Mouse (Mus musculus): Measurements from ENCODE around the gene Olfr70. TPM values are rescaled to one million over a fixed set of nuclear protein-coding genes. Genes with fewer than 3 reads are reported as not detected.

Gene Olfr70
- polyA plus RNA-seq, 1 experiment from 2014 or later, result not detected

DNA sequence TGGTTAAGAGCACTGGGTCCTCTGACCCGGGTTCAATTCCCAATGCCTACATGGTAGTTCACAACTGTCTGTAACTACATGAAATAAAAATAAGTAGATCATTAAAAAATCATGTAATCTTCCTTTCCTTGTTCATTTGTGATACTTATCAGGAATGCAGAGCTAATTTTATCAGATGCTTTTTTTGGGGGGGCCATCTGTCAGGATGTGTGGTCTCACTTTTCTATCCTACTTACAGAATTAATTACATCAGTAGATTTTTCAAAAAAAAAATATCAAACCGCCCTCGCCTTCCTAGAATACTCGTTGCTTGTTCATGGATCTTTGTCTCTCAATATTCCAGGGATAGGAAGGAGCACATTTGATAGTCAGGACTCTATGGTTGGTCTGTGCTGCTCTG lies 21.6 kb upstream of the Olfr70 start:
- WGBS (ENCODE audit: insufficient replicate concordance), result 69% methylated on average over 4 of the region's 4 CpGs
- H3K4me1 ChIP-seq (ENCODE audit: control insufficient read depth, low read depth, low read length), result no peaks in the 10 kb centered on the region

DNA sequence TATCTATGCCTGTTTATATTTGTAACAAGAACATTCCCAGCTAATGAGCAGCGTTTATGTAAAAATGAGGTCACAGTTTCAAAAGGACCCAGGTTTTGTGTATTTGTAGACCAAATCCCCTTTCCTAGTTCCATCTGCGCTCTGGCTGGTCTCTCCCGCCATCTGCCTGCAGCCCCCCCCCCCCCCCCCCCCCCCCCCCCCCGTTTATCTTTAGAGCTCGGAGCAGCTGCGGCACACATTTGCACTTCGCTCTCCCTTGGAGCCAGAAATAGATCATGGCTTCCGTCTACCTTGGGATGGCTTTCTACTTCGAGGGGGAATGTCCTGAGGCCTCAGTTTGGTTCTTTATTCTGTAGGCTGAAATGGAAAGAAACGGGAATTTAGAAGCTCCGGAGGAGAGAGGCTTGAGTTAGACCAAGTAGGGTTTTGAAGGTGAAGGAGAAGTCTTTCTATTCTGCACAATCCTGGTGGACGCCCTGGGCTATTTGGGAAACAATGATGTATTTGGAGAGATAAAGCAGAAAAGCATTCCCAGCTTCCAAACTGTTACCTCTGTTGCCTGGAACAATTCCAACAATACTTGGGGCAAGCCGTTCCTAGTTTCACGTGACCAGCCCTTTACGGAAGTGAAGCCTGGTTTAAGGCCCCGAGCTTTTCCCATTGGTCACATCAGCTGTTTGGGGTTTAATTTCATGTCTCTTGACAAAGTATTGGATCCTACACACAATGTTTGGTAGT lies 20.1 kb upstream of the Olfr70 start:
- no peak for ATAC-seq (ENCODE audit: low read depth)
- H3K4me1 ChIP-seq (ENCODE audit: control insufficient read depth, low read depth, low read length), result no peaks in the 10 kb centered on the region
- H3K4me2 ChIP-seq (ENCODE audit: low read depth, low read length), result no peak overlapping the region
- H3K27ac ChIP-seq (ENCODE audit: low read length), result no peak overlapping the region
- no peaks in the 10 kb centered on the region for H3K9me3 ChIP-seq (replicated peaks; ENCODE audit: control insufficient read depth, low read length)
- no peaks in the 10 kb centered on the region for H3K27me3 ChIP-seq (ENCODE audit: control insufficient read depth, insufficient read depth, low read depth, low read length)
- 51% methylated on average over 15 of the region's 16 CpGs for WGBS (ENCODE audit: insufficient replicate concordance)
- H3K36me3 ChIP-seq (ENCODE audit: control insufficient read depth, insufficient read depth), result no peaks in the 10 kb centered on the region
- H3K9ac ChIP-seq (ENCODE audit: low read depth, low read length), result no peak overlapping the region
- no peak overlapping the region for H3K4me3 ChIP-seq (ENCODE audit: low read depth, low read length)

More for the DNA sequence above, 21.6 kb upstream of the Olfr70 start:
- Histone ChIP-seq H3K4me2 (ENCODE audit: low read depth, low read length) (no peak overlapping the region), H3K9me3 (replicated peaks; ENCODE audit: control insufficient read depth, low read length) (no peaks in the 10 kb centered on the region), H3K4me3 (ENCODE audit: low read depth, low read length) (no peak overlapping the region), H3K27me3 (ENCODE audit: control insufficient read depth, insufficient read depth, low read depth, low read length) (no peaks in the 10 kb centered on the region), H3K9ac (ENCODE audit: low read depth, low read length) (no peak overlapping the region), H3K27ac (ENCODE audit: low read length) (no peak overlapping the region), H3K36me3 (ENCODE audit: control insufficient read depth, insufficient read depth) (no peaks in the 10 kb centered on the region)
- ATAC-seq (ENCODE audit: low read depth), result no peak

DNA sequence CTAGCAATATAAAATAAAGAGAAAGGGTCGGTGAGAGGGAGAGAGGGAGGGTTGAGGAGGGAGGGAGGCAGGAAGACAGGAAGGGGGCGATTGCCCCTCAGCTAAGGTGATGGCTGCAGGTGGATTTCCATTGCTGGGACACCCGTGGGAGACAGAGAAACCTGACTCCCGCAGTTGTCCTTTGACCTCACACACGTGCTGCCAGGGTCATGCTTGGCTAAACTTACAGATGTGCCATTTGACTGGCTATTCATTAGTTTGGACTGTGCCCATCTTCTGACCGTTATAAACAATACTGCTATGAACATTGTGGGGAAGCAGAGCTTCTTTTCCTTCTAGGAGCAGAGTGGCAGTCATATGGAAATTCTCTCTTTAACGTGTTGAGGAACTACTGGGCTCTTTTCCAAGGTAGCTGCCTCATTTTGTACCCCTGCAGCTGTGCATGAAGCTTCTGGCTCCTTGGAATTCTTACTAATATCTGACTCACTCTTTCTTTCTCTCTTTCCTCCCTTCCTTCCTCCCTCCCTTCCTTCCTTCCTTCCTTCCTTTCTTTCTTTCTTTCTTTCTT lies 13.1 kb upstream of the Olfr70 start:
- no peak for ATAC-seq (ENCODE audit: low read depth)
- no peak overlapping the region for H3K9ac ChIP-seq (ENCODE audit: low read depth, low read length)
- no peaks in the 10 kb centered on the region for H3K9me3 ChIP-seq (replicated peaks; ENCODE audit: control insufficient read depth, low read length)
- no peak overlapping the region for H3K4me3 ChIP-seq (ENCODE audit: low read depth, low read length)
- H3K4me2 ChIP-seq (ENCODE audit: low read depth, low read length), result no peak overlapping the region
- 38% methylated on average over 7 of the region's 7 CpGs for WGBS (ENCODE audit: insufficient replicate concordance)
- no peaks in the 10 kb centered on the region for H3K36me3 ChIP-seq (ENCODE audit: control insufficient read depth, insufficient read depth)
- peaks cover 4% of the 10 kb centered on the region; the same call in 1 of the 2 replicates for H3K27me3 ChIP-seq (ENCODE audit: control insufficient read depth, insufficient read depth, low read depth, low read length)
- no peak overlapping the region for H3K27ac ChIP-seq (ENCODE audit: low read length)
- no peaks in the 10 kb centered on the region for H3K4me1 ChIP-seq (ENCODE audit: control insufficient read depth, low read depth, low read length)

DNA sequence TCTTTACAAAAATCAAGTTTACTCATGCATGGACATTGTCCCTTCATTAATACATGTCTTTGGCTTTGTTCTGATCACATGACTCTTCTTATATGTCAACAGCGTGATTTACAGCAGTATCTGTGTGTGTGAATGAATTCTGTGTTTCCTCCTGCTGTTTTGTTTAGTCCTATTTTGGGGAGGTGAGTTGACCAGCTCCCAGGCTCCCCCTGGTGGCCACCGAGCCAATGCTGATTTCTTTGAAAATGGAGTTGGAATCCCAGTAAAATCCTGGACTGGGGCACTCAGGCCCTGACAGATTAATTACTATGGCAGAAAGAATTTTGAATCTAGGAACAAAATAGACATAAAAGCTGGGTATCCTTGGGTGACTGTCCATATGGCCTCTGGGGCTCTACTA lies 11.2 kb upstream of the Olfr70 start:
- Histone ChIP-seq H3K4me1 (ENCODE audit: control insufficient read depth, low read depth, low read length) (no peaks in the 10 kb centered on the region), H3K27ac (ENCODE audit: low read length) (no peak overlapping the region), H3K9ac (ENCODE audit: low read depth, low read length) (no peak overlapping the region), H3K36me3 (ENCODE audit: control insufficient read depth, insufficient read depth) (no peaks in the 10 kb centered on the region), H3K4me2 (ENCODE audit: low read depth, low read length) (no peak overlapping the region), H3K9me3 (replicated peaks; ENCODE audit: control insufficient read depth, low read length) (no peaks in the 10 kb centered on the region), H3K4me3 (ENCODE audit: low read depth, low read length) (no peak overlapping the region), H3K27me3 (ENCODE audit: control insufficient read depth, insufficient read depth, low read depth, low read length) (peaks cover 4% of the 10 kb centered on the region; the same call in 1 of the 2 replicates)
- no peak for ATAC-seq (ENCODE audit: low read depth)
- whole genome bisulfite sequencing (ENCODE audit: insufficient replicate concordance), result 2% methylated on average over 2 of the region's 2 CpGs

DNA sequence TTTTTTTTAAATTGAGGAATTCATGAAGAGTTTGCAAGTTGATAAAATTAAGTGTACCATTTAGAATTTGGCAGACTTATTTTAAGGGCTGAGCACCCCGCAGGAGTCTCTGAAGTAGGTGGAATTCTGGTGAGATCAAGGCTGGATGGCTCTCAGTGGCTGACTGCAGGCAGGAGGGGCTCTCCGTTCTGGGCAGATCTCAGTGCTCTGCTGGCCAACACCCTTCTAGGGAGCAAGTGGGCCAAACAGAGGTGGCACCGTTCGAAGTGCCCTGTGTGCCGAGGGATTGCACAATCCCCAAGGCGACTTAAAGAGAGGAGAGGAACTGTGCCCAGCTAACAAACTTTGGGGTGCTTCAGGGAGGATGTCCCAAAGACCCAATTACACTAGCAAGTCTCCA lies 9.3 kb upstream of the Olfr70 start, which contains the start of gene Olfr71:
Olfr71 (minus strand) TSS at position 387 of the 400 bp plus-strand sequence.
- no peak within 1 kb of the TSS for H3K4me3 ChIP-seq (ENCODE audit: low read depth, low read length)
- H3K4me1 ChIP-seq (ENCODE audit: control insufficient read depth, low read depth, low read length), result no peaks in the 10 kb centered on the region
- H3K9ac ChIP-seq (ENCODE audit: low read depth, low read length), result no peak within 1 kb of the TSS
- no peak within 1 kb of the TSS for H3K4me2 ChIP-seq (ENCODE audit: low read depth, low read length)
- no peak for ATAC-seq (ENCODE audit: low read depth)
- no peak within 1 kb of the TSS for H3K27ac ChIP-seq (ENCODE audit: low read length)
- 50% methylated on average over 6 of the region's 6 CpGs for WGBS (ENCODE audit: insufficient replicate concordance)
- H3K27me3 ChIP-seq (ENCODE audit: control insufficient read depth, insufficient read depth, low read depth, low read length), result 0 out of 2 replicates have a peak, but pooled peaks cover 4% of the 10 kb centered on the region
- no peaks in the 10 kb centered on the region for H3K36me3 ChIP-seq (ENCODE audit: control insufficient read depth, insufficient read depth)
- no peaks in the 10 kb centered on the region for H3K9me3 ChIP-seq (replicated peaks; ENCODE audit: control insufficient read depth, low read length)

DNA sequence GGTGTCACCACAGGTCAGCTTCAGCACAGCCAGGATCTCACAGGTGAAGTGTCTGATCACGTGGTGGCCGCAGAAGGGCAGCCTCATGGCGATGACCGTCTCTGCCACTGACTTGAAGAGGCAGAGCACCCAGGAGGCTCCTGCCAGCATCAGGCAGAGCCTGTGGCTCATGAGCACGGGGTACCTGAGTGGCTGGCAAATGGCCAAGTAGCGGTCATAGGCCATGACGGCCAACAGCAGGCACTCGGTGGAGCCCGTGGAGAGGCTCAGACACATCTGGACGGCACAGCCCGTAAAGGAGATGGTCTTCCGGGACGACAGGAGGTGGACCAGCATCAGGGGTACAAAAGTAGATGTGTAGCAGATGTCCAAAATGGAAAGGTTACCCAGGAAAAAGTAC lies 5.4 kb upstream of the Olfr70 start:
- H3K9ac ChIP-seq (ENCODE audit: low read depth, low read length), result no peak overlapping the region
- no peaks in the 10 kb centered on the region for H3K36me3 ChIP-seq (ENCODE audit: control insufficient read depth, insufficient read depth)
- H3K27me3 ChIP-seq (ENCODE audit: control insufficient read depth, insufficient read depth, low read depth, low read length), result 0 out of 2 replicates have a peak, but pooled peaks cover 2% of the 10 kb centered on the region
- no peak overlapping the region for H3K27ac ChIP-seq (ENCODE audit: low read length)
- H3K4me3 ChIP-seq (ENCODE audit: low read depth, low read length), result no peak overlapping the region
- no peaks in the 10 kb centered on the region for H3K4me1 ChIP-seq (ENCODE audit: control insufficient read depth, low read depth, low read length)
- 69% methylated on average over 13 of the region's 13 CpGs for WGBS (ENCODE audit: insufficient replicate concordance)
- no peak for ATAC-seq (ENCODE audit: low read depth)
- no peaks in the 10 kb centered on the region for H3K9me3 ChIP-seq (replicated peaks; ENCODE audit: control insufficient read depth, low read length)
- H3K4me2 ChIP-seq (ENCODE audit: low read depth, low read length), result no peak overlapping the region

DNA sequence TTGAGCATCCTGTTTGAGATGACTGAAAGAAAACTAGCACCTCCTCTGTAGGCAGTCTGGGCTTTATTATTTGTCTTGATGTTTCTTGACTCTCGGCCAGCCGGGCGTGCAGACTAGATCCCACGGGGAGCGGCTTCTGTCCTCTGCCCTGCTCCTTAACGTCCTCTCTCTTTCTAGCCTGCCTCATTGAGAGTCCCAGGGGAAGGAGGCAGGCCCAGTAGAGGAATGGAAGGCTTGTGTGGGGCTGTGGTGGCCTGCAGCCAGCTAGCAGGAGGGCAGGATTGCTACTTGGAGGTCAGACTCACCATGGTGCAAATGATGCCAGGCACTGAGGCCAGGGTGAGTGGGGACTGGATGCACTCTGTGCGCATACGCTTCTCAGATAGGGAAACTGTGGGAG lies 3.2 kb upstream of the Olfr70 start:
- H3K4me3 ChIP-seq (ENCODE audit: low read depth, low read length), result no peak overlapping the region
- H3K27me3 ChIP-seq (ENCODE audit: control insufficient read depth, insufficient read depth, low read depth, low read length), result no peaks in the 10 kb centered on the region
- no peaks in the 10 kb centered on the region for H3K9me3 ChIP-seq (replicated peaks; ENCODE audit: control insufficient read depth, low read length)
- H3K4me1 ChIP-seq (ENCODE audit: control insufficient read depth, low read depth, low read length), result no peaks in the 10 kb centered on the region
- 84% methylated on average over 8 of the region's 8 CpGs for WGBS (ENCODE audit: insufficient replicate concordance)
- no peak overlapping the region for H3K27ac ChIP-seq (ENCODE audit: low read length)
- no peak overlapping the region for H3K9ac ChIP-seq (ENCODE audit: low read depth, low read length)
- H3K36me3 ChIP-seq (ENCODE audit: control insufficient read depth, insufficient read depth), result no peaks in the 10 kb centered on the region
- H3K4me2 ChIP-seq (ENCODE audit: low read depth, low read length), result no peak overlapping the region
- ATAC-seq (ENCODE audit: low read depth), result no peak

DNA sequence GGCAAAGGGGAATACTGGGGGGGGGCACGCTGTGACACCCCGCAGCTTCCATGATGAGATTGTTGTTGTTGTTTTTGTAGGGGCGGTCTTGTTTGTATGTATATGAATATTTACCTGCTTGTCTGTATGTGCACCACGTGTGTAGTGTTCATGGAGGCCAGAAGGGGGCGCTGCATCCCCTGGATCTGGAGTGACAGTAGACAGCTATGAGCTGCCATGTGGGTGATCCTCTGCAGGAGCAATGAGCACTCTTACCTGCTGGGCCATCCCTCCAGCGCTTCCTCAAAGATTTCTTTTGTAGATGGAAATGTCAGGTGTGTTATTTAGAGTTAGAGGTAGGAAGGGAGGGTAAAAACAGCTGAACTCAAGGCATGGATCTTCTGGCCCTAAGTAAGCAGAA lies 2.8 kb upstream of the Olfr70 start:
- no peaks in the 10 kb centered on the region for H3K36me3 ChIP-seq (ENCODE audit: control insufficient read depth, insufficient read depth)
- H3K4me3 ChIP-seq (ENCODE audit: low read depth, low read length), result no peak overlapping the region
- H3K27me3 ChIP-seq (ENCODE audit: control insufficient read depth, insufficient read depth, low read depth, low read length), result no peaks in the 10 kb centered on the region
- no peak overlapping the region for H3K4me2 ChIP-seq (ENCODE audit: low read depth, low read length)
- no peaks in the 10 kb centered on the region for H3K4me1 ChIP-seq (ENCODE audit: control insufficient read depth, low read depth, low read length)
- H3K9ac ChIP-seq (ENCODE audit: low read depth, low read length), result no peak overlapping the region
- H3K27ac ChIP-seq (ENCODE audit: low read length), result no peak overlapping the region
- H3K9me3 ChIP-seq (replicated peaks; ENCODE audit: control insufficient read depth, low read length), result no peaks in the 10 kb centered on the region
- 51% methylated on average over 6 of the region's 6 CpGs for WGBS (ENCODE audit: insufficient replicate concordance)
- ATAC-seq (ENCODE audit: low read depth), result no peak

DNA sequence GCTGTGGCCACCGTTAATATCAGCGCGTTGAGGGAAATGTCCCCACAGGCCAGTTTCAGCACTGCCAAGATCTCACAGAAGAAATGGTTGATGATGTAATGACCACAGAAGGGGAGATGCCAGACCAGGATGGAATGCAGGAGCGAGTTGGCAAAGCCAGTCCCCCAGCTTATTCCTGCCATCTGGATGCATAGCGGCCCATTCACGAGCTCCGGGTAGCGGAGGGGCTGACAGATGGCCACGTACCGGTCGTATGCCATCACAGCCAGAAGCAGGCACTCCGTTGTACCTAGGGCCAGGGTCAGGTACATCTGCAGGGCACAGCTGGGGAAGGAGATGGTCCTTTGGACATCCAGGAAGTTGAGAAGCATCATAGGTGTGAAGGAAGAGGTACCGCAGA lies 4.0 kb downstream of the Olfr70 start:
- WGBS (ENCODE audit: insufficient replicate concordance), result 80% methylated on average over 13 of the region's 13 CpGs
- Histone ChIP-seq H3K27ac (ENCODE audit: low read length) (no peak overlapping the region), H3K4me3 (ENCODE audit: low read depth, low read length) (no peak overlapping the region), H3K27me3 (ENCODE audit: control insufficient read depth, insufficient read depth, low read depth, low read length) (no peaks in the 10 kb centered on the region), H3K4me1 (ENCODE audit: control insufficient read depth, low read depth, low read length) (peaks cover 12% of the 10 kb centered on the region), H3K9me3 (replicated peaks; ENCODE audit: control insufficient read depth, low read length) (no peaks in the 10 kb centered on the region), H3K4me2 (ENCODE audit: low read depth, low read length) (no peak overlapping the region), H3K36me3 (ENCODE audit: control insufficient read depth, insufficient read depth) (no peaks in the 10 kb centered on the region), H3K9ac (ENCODE audit: low read depth, low read length) (no peak overlapping the region)
- no peak for ATAC-seq (ENCODE audit: low read depth)
